Mouse (Mus musculus): ENCODE measurements around the gene Snrnp25.

- TF ChIP-seq POLR2A (IDR thresholded peaks at IDR 0.05; ENCODE audit: insufficient read depth, low read depth, low read length) = no peak
- TF ChIP-seq CTCF (IDR thresholded peaks at IDR 0.05; ENCODE audit: insufficient read depth, low read depth, low read length) = no peak
These were observed 39.4 kb downstream of the Snrnp25 start for GRCm38 (mm10) chr11:32244617-32245016.
